Mouse (Mus musculus): ENCODE results near the gene Yod1.

DNA sequence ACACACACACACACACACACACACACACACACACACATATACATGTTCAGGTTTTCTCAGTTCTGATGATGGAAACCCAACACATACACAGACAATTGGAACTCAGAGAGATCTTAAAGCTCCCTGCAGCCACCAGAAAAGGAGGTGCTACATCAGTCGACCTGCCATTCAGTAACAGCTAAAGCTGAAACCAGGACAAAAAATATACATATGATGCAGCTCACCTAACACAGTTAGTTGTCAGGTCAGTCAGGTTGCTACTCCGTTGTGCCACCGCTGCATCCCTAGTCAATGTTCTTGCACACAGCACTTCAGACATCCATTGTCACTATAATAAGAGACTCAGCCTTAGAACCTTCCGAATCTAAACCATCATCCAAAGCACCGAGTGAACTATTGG lies 27.8 kb downstream of the Yod1 start:
- TF ChIP-seq CTCF (IDR thresholded peaks at IDR 0.05; ENCODE audit: extremely low read depth, insufficient read length, insufficient replicate concordance, low read depth, low read length) = no peak
- TF ChIP-seq POLR2A (IDR thresholded peaks at IDR 0.05; ENCODE audit: low read depth, low read length) = no peak
